Mouse (Mus musculus) embryonic facial prominence, embryonic 11.5 days (tissue): ENCODE results near the gene Nectin4. TPM values are rescaled to one million over a fixed set of nuclear protein-coding genes. Genes with fewer than 3 reads are reported as not detected.

Experiments used
- ATAC-seq: fragments of 200-750 bp; cut with Nextera tagmentation; replicated peaks from 2 replicates; pipeline ENCODE4 v1.8.0; 2017; ENCODE audit warnings: low read depth; ENCODE audit not compliant: insufficient number of reproducible peaks, low FRiP score, low TSS enrichment
- DNase-seq: peaks from one replicate; pipeline ENCODE4 v3.0.0-alpha.2; 2015; ENCODE audit warnings: low spot score
- H3K27ac ChIP-seq: fragments of 300-500 bp; sonication (generic); replicated peaks from 2 replicates; pipeline ENCODE4 v1.5.1; 2014; ENCODE audit warnings: mild to moderate bottlenecking, low read depth, low read length, control low read depth
- H3K27me3 ChIP-seq: fragments of 300-500 bp; sonication (generic); 2 replicates; pipeline ENCODE4 v1.6.1; 2014; ENCODE audit warnings: mild to moderate bottlenecking, low read length, moderate library complexity, mixed read lengths; ENCODE audit not compliant: control insufficient read depth, insufficient read depth
- H3K36me3 ChIP-seq: fragments of 300-500 bp; sonication (generic); replicated peaks from 2 replicates; pipeline ENCODE4 v1.6.1; 2014; ENCODE audit warnings: low read depth, mild to moderate bottlenecking, low read length, moderate library complexity, mixed read lengths; ENCODE audit not compliant: control insufficient read depth, insufficient read depth
- H3K4me1 ChIP-seq: fragments of 300-500 bp; sonication (generic); 2 replicates; pipeline ENCODE4 v1.6.1; 2014; ENCODE audit warnings: low read length, mixed read lengths; ENCODE audit not compliant: control insufficient read depth, insufficient read depth
- H3K4me2 ChIP-seq: fragments of 300-500 bp; sonication (generic); 2 replicates; pipeline ENCODE4 v1.6.1; 2014; ENCODE audit warnings: low read depth, mild to moderate bottlenecking, control low read depth, low read length, moderate library complexity
- H3K4me3 ChIP-seq: fragments of 300-500 bp; sonication (generic); 2 replicates; pipeline ENCODE4 v1.5.1; 2014; ENCODE audit warnings: low read depth, low read length, control low read depth
- H3K9ac ChIP-seq: fragments of 300-500 bp; sonication (generic); replicated peaks from 2 replicates; pipeline ENCODE4 v1.6.1; 2014; ENCODE audit warnings: mild to moderate bottlenecking, control low read depth, low read length
- H3K9me3 ChIP-seq: fragments of 300-500 bp; sonication (generic); replicated peaks from 2 replicates; pipeline ENCODE4 v1.6.1; 2016; ENCODE audit warnings: mild to moderate bottlenecking, low read length, inconsistent platforms, mixed read lengths; ENCODE audit not compliant: control insufficient read depth
- WGBS: fragments of 180-500 bp; shearing (Covaris S2); extraction: QIAGEN DNeasy Blood & Tissue Kit; methylation state at CpG from one replicate; pipeline ENCODE4 v1.1.7; 2014; 5-methylcytosine and 5-hydroxymethylcytosine counted together
- polyA plus RNA-seq: library from polyadenylated mRNA; unstranded; fragments of >200 nt; fragmentation: Nextera tagmentation; extraction: Ambion mirVana; gene quantifications from 2 replicates; pipeline ENCODE4 v1.2.1, GENCODE M21; 2014

The Nectin4 gene
- polyA plus RNA-seq, 1 experiment from 2014 or later: 2.4 TPM

- Histone ChIP-seq H3K4me2 (peak within 1 kb of the TSS; percentile 53), H3K9ac (0 out of 2 replicates have a peak within 1 kb of the TSS, but pooled peaks have one; percentile 14), H3K27ac (no peak within 1 kb of the TSS), H3K27me3 (peaks cover 2% of the 10 kb centered on the region; the same call in 1 of the 2 replicates), H3K36me3 (no peaks in the 10 kb centered on the region), H3K4me1 (no peaks in the 10 kb centered on the region), H3K4me3 (peak within 1 kb of the TSS; percentile 38), H3K9me3 (no peaks in the 10 kb centered on the region)
- peak; percentile 75 for ATAC-seq
- peak; percentile 77 for DNase-seq
- under 1% methylated on average over 46 of the region's 46 CpGs for WGBS
These were observed 67.5 kb downstream of the Nectin4 start, which contains the start of gene F11r for GRCm38 (mm10) chr1:171437264-171438013. F11r (plus strand) TSS chr1:171437535.

Other genes starting within 250 kb of the Nectin4 start
- gene Sdhc, start 219.5 kb upstream of the Nectin4 start, polyA plus RNA-seq: 252 and 267 TPM in 2 replicates
- gene Mpz, start 219.4 kb upstream of the Nectin4 start, polyA plus RNA-seq: 1.1 and 1.9 TPM in 2 replicates
- 13.5 and 15.6 TPM in 2 replicates for gene Pcp4l1, start 173.8 kb upstream of the Nectin4 start, polyA plus RNA-seq
- 0.22 and 0.26 TPM in 2 replicates for gene Nr1i3, start 156.1 kb upstream of the Nectin4 start, polyA plus RNA-seq
- 20.2 and 29.9 TPM in 2 replicates for gene Tomm40l, start 147.6 kb upstream of the Nectin4 start, polyA plus RNA-seq
- gene Apoa2, start 145.0 kb upstream of the Nectin4 start, polyA plus RNA-seq: 3.5 and 3.7 TPM in 2 replicates
- 19.9 and 22.0 TPM in 2 replicates for gene Fcer1g, start 135.7 kb upstream of the Nectin4 start, polyA plus RNA-seq
- 5.1 and 6.1 TPM in 2 replicates for gene Adamts4, start 119.7 kb upstream of the Nectin4 start, polyA plus RNA-seq
- gene Ndufs2, start 118.7 kb upstream of the Nectin4 start, polyA plus RNA-seq: 266 and 272 TPM in 2 replicates
- gene B4galt3, start 99.8 kb upstream of the Nectin4 start, polyA plus RNA-seq: 56.8 and 60.5 TPM in 2 replicates
- 58.3 and 59.8 TPM in 2 replicates for gene Ppox, start 88.9 kb upstream of the Nectin4 start, polyA plus RNA-seq
- gene Usp21, start 82.1 kb upstream of the Nectin4 start, polyA plus RNA-seq: 96.1 and 102 TPM in 2 replicates
- 109 and 114 TPM in 2 replicates for gene Ufc1, start 75.1 kb upstream of the Nectin4 start, polyA plus RNA-seq
- 51.7 and 56.7 TPM in 2 replicates for gene Dedd, start 41.0 kb upstream of the Nectin4 start, polyA plus RNA-seq
- 29.8 and 31.5 TPM in 2 replicates for gene Nit1, start 24.5 kb upstream of the Nectin4 start, polyA plus RNA-seq
- gene Pfdn2, start 24.4 kb upstream of the Nectin4 start, polyA plus RNA-seq: 60.7 and 70.1 TPM in 2 replicates
- 1.2 and 1.4 TPM in 2 replicates for gene Klhdc9, start 9.3 kb upstream of the Nectin4 start, polyA plus RNA-seq
- 0.39 and 0.52 TPM in 2 replicates for gene Arhgap30, start 18.9 kb downstream of the Nectin4 start, polyA plus RNA-seq
- gene Usf1, start 41.2 kb downstream of the Nectin4 start, polyA plus RNA-seq: 101 and 108 TPM in 2 replicates
- gene Tstd1, start 48.8 kb downstream of the Nectin4 start, polyA plus RNA-seq: 2.2 and 3.2 TPM in 2 replicates
- gene F11r, start 67.4 kb downstream of the Nectin4 start, polyA plus RNA-seq: 21.1 and 23.1 TPM in 2 replicates
- gene Alyref2, start 133.4 kb downstream of the Nectin4 start, polyA plus RNA-seq: 10.7 and 12.3 TPM in 2 replicates
- gene Itln1, start 165.2 kb downstream of the Nectin4 start, polyA plus RNA-seq: not detected in 2 replicates
- not detected in 2 replicates for gene Cd244a, start 189.1 kb downstream of the Nectin4 start, polyA plus RNA-seq
- gene Ly9, start 237.3 kb downstream of the Nectin4 start, polyA plus RNA-seq: not detected in 2 replicates